Mouse (Mus musculus): ENCODE measurements around the gene Mybl2. TPM values are rescaled to one million over a fixed set of nuclear protein-coding genes. Genes with fewer than 3 reads are reported as not detected.

The Mybl2 gene
- polyA plus RNA-seq, 1 experiment from 2014 or later: 1.9 TPM

GRCm38 (mm10) chr2:163079041-163079440 is 24.6 kb downstream of the Mybl2 start:
- no peak for ATAC-seq
- Histone ChIP-seq H3K9me3 (replicated peaks; ENCODE audit: control insufficient read depth, low read length, poor library complexity, severe bottlenecking) (no peaks in the 10 kb centered on the region), H3K4me3 (ENCODE audit: low read depth, low read length) (no peak overlapping the region), H3K4me2 (ENCODE audit: low read length) (no peak overlapping the region), H3K27me3 (ENCODE audit: control insufficient read depth, insufficient read depth, low read depth, low read length) (no peaks in the 10 kb centered on the region), H3K9ac (ENCODE audit: low read depth, low read length) (no peak overlapping the region), H3K27ac (ENCODE audit: low read length) (no peak overlapping the region), H3K36me3 (ENCODE audit: control insufficient read depth, insufficient read depth, low read length) (no peaks in the 10 kb centered on the region), H3K4me1 (ENCODE audit: control insufficient read depth, insufficient read depth, low read length) (no peaks in the 10 kb centered on the region)
- WGBS: 96% methylated on average over 4 of the region's 4 CpGs

- H3K4me3 ChIP-seq (ENCODE audit: low read depth, low read length): no peak overlapping the region
- no peaks in the 10 kb centered on the region for H3K9me3 ChIP-seq (replicated peaks; ENCODE audit: control insufficient read depth, low read length, poor library complexity, severe bottlenecking)
- no peaks in the 10 kb centered on the region for H3K27me3 ChIP-seq (ENCODE audit: control insufficient read depth, insufficient read depth, low read depth, low read length)
- ATAC-seq: no peak
- H3K36me3 ChIP-seq (ENCODE audit: control insufficient read depth, insufficient read depth, low read length): no peaks in the 10 kb centered on the region
- 86% methylated on average over 5 of the region's 5 CpGs for WGBS
- no peak overlapping the region for H3K27ac ChIP-seq (ENCODE audit: low read length)
- H3K4me2 ChIP-seq (ENCODE audit: low read length): no peak overlapping the region
- no peak overlapping the region for H3K9ac ChIP-seq (ENCODE audit: low read depth, low read length)
- no peaks in the 10 kb centered on the region for H3K4me1 ChIP-seq (ENCODE audit: control insufficient read depth, insufficient read depth, low read length)
These were observed 28.1 kb downstream of the Mybl2 start for GRCm38 (mm10) chr2:163082591-163082990.

DNA sequence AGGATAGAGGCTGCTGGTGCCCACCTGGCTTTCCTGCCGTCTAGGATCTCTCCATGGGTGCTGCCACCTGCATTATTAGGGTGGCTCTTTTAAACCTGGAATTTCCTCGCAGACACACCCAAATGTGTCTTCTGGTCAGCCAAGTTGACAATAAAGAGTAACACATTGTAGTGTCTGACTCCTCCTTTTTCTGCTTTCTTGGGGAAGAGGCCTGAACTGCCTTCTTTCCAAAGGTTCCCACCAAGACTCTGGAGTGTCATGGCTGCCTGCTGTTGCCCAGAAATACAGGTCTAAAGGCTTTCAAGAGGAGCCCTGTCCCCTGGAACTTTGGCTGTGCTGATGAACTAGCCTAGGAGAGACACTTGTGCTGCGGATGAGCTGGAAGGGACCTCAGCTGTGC is 30.0 kb downstream of the Mybl2 start:
- no peaks in the 10 kb centered on the region for H3K27me3 ChIP-seq (ENCODE audit: control insufficient read depth, insufficient read depth, low read depth, low read length)
- 98% methylated on average over 3 of the region's 3 CpGs for WGBS
- no peaks in the 10 kb centered on the region for H3K9me3 ChIP-seq (replicated peaks; ENCODE audit: control insufficient read depth, low read length, poor library complexity, severe bottlenecking)
- ATAC-seq: no peak
- H3K9ac ChIP-seq (ENCODE audit: low read depth, low read length): no peak overlapping the region
- no peak overlapping the region for H3K27ac ChIP-seq (ENCODE audit: low read length)
- H3K4me2 ChIP-seq (ENCODE audit: low read length): no peak overlapping the region
- no peaks in the 10 kb centered on the region for H3K4me1 ChIP-seq (ENCODE audit: control insufficient read depth, insufficient read depth, low read length)
- H3K4me3 ChIP-seq (ENCODE audit: low read depth, low read length): no peak overlapping the region
- no peaks in the 10 kb centered on the region for H3K36me3 ChIP-seq (ENCODE audit: control insufficient read depth, insufficient read depth, low read length)

GRCm38 (mm10) chr2:163085047-163085446 is 30.6 kb downstream of the Mybl2 start:
- 91% methylated on average over 6 of the region's 6 CpGs for WGBS
- no peak for ATAC-seq
- Histone ChIP-seq H3K27ac (ENCODE audit: low read length) (no peak overlapping the region), H3K9me3 (replicated peaks; ENCODE audit: control insufficient read depth, low read length, poor library complexity, severe bottlenecking) (no peaks in the 10 kb centered on the region), H3K4me1 (ENCODE audit: control insufficient read depth, insufficient read depth, low read length) (no peaks in the 10 kb centered on the region), H3K27me3 (ENCODE audit: control insufficient read depth, insufficient read depth, low read depth, low read length) (no peaks in the 10 kb centered on the region), H3K4me2 (ENCODE audit: low read length) (no peak overlapping the region), H3K4me3 (ENCODE audit: low read depth, low read length) (no peak overlapping the region), H3K9ac (ENCODE audit: low read depth, low read length) (no peak overlapping the region), H3K36me3 (ENCODE audit: control insufficient read depth, insufficient read depth, low read length) (no peaks in the 10 kb centered on the region)

DNA sequence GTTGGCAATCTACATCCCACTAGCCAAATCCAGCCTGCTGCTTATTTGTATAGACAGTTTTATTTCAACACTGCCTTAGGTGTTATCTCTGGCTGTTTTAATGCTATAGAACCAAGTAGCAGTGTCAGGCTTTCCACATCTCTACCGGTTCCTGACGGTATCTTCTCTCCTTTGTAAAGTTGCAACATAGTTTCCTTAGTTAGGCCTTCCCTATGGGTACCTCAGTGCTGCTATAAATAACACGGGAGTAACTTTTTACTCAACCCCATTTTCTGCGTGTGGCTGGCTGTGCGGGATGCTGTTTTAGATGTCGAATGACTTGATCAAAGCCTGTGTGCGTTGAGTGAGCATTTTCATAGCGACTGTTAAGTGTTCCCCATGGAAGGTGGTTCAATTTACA is 32.1 kb downstream of the Mybl2 start:
- no peaks in the 10 kb centered on the region for H3K4me1 ChIP-seq (ENCODE audit: control insufficient read depth, insufficient read depth, low read length)
- H3K4me3 ChIP-seq (ENCODE audit: low read depth, low read length): no peak overlapping the region
- H3K9me3 ChIP-seq (replicated peaks; ENCODE audit: control insufficient read depth, low read length, poor library complexity, severe bottlenecking): no peaks in the 10 kb centered on the region
- ATAC-seq: no peak
- 80% methylated on average over 8 of the region's 8 CpGs for WGBS
- no peaks in the 10 kb centered on the region for H3K36me3 ChIP-seq (ENCODE audit: control insufficient read depth, insufficient read depth, low read length)
- H3K27me3 ChIP-seq (ENCODE audit: control insufficient read depth, insufficient read depth, low read depth, low read length): no peaks in the 10 kb centered on the region
- H3K4me2 ChIP-seq (ENCODE audit: low read length): no peak overlapping the region
- H3K27ac ChIP-seq (ENCODE audit: low read length): no peak overlapping the region
- H3K9ac ChIP-seq (ENCODE audit: low read depth, low read length): no peak overlapping the region

- H3K9ac ChIP-seq (ENCODE audit: low read depth, low read length): no peak within 1 kb of the TSS
- H3K4me3 ChIP-seq (ENCODE audit: low read depth, low read length): no peak within 1 kb of the TSS
- 87% methylated on average over 9 of the region's 9 CpGs for WGBS
- no peaks in the 10 kb centered on the region for H3K36me3 ChIP-seq (ENCODE audit: control insufficient read depth, insufficient read depth, low read length)
- no peak within 1 kb of the TSS for H3K4me2 ChIP-seq (ENCODE audit: low read length)
- H3K27ac ChIP-seq (ENCODE audit: low read length): no peak within 1 kb of the TSS
- H3K9me3 ChIP-seq (replicated peaks; ENCODE audit: control insufficient read depth, low read length, poor library complexity, severe bottlenecking): no peaks in the 10 kb centered on the region
- H3K27me3 ChIP-seq (ENCODE audit: control insufficient read depth, insufficient read depth, low read depth, low read length): no peaks in the 10 kb centered on the region
- no peak for ATAC-seq
- no peaks in the 10 kb centered on the region for H3K4me1 ChIP-seq (ENCODE audit: control insufficient read depth, insufficient read depth, low read length)
These were observed 33.2 kb downstream of the Mybl2 start, which contains the start of gene Gtsf1l for GRCm38 (mm10) chr2:163087728-163088127. Gene Gtsf1l (minus strand): TSS chr2:163087855.

DNA sequence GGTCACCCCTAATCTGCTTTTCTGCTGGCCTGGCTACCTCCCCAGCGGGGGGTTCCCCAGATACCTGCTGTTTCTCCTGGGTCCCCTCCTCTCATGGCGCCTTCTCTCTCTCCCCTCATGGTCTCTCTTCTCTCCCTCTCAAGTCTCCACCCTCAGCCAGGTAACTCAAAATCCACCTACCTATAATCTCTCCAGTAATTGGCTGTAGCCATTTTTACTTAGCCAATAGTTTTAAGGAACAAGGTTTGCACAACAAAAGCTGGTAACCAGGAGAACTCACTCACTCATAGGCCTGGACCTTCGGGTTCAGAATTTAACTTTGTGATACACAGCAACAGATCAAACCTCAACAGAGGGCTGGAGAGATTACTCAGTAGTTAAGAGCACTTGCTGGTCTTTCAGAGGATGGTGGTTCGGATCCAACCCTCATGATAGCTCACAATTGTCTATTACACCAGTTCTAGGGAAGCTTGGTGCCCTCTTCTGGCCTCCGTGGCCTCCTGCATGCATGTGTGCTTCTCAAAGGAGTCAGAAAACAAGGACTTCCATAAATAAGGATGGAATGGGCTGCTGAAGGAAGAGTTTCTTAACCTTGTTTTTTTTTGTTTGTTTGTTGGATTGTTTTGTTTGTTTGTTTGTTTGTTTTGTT is 35.1 kb downstream of the Mybl2 start:
- H3K9me3 ChIP-seq (replicated peaks; ENCODE audit: control insufficient read depth, low read length, poor library complexity, severe bottlenecking): no peaks in the 10 kb centered on the region
- H3K4me3 ChIP-seq (ENCODE audit: low read depth, low read length): no peak overlapping the region
- H3K4me2 ChIP-seq (ENCODE audit: low read length): no peak overlapping the region
- no peak overlapping the region for H3K9ac ChIP-seq (ENCODE audit: low read depth, low read length)
- no peak for ATAC-seq
- H3K36me3 ChIP-seq (ENCODE audit: control insufficient read depth, insufficient read depth, low read length): no peaks in the 10 kb centered on the region
- 71% methylated on average over 5 of the region's 5 CpGs for WGBS
- H3K27ac ChIP-seq (ENCODE audit: low read length): no peak overlapping the region
- H3K27me3 ChIP-seq (ENCODE audit: control insufficient read depth, insufficient read depth, low read depth, low read length): no peaks in the 10 kb centered on the region
- no peaks in the 10 kb centered on the region for H3K4me1 ChIP-seq (ENCODE audit: control insufficient read depth, insufficient read depth, low read length)

DNA sequence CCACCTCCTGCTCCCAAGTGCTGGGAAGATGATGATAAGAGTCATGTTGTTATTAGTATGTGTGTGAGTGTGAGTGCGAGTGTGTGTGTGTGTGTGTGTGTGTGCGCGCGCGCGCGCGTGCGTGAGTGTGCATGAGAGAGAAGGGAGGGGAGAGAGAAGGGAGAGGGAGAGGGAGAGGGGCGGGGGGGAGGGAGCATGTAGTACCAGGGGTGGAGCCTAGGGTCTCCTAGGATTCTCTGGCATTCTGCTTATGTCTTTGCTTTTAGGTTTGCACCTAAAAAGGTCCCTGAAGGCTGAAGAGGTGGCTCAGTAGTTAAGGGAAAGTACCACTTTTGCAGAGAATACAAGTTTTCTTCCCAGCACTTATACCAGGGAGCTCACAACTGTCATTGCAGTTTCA is 40.4 kb downstream of the Mybl2 start:
- ATAC-seq: no peak

DNA sequence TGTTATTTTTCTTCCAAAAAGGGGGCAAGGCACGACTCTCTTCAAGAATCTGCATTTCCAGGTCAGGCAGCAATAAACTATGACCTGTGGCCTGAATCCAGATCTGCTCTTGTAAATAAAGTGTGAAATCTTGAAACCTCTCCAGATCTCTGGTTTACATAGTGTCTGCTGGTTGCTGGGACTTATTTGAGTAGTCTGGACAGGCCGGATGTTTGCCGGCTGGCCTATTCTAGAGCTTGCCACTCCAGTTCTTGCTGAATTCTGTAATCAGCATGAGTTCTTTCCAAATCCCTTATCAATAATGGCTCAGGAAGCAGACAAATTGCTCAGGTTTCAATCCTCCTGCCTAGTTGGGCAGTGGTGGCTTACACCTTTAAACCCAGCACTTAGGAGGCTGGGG is 41.3 kb downstream of the Mybl2 start:
- Histone ChIP-seq H3K4me2 (ENCODE audit: low read length) (no peak overlapping the region), H3K4me1 (ENCODE audit: control insufficient read depth, insufficient read depth, low read length) (peaks cover 4% of the 10 kb centered on the region; the same call in 1 of the 2 replicates), H3K9me3 (replicated peaks; ENCODE audit: control insufficient read depth, low read length, poor library complexity, severe bottlenecking) (no peaks in the 10 kb centered on the region), H3K9ac (ENCODE audit: low read depth, low read length) (no peak overlapping the region), H3K27me3 (ENCODE audit: control insufficient read depth, insufficient read depth, low read depth, low read length) (no peaks in the 10 kb centered on the region), H3K4me3 (ENCODE audit: low read depth, low read length) (no peak overlapping the region), H3K36me3 (ENCODE audit: control insufficient read depth, insufficient read depth, low read length) (no peaks in the 10 kb centered on the region), H3K27ac (ENCODE audit: low read length) (no peak overlapping the region)
- no peak for ATAC-seq
- WGBS: 70% methylated on average over 3 of the region's 3 CpGs

More for the DNA sequence above, 40.4 kb downstream of the Mybl2 start:
- H3K36me3 ChIP-seq (ENCODE audit: control insufficient read depth, insufficient read depth, low read length): no peaks in the 10 kb centered on the region
- WGBS: 93% methylated on average over 10 of the region's 10 CpGs
- no peak overlapping the region for H3K4me2 ChIP-seq (ENCODE audit: low read length)
- H3K9ac ChIP-seq (ENCODE audit: low read depth, low read length): no peak overlapping the region
- H3K27ac ChIP-seq (ENCODE audit: low read length): no peak overlapping the region
- H3K4me3 ChIP-seq (ENCODE audit: low read depth, low read length): no peak overlapping the region
- no peaks in the 10 kb centered on the region for H3K9me3 ChIP-seq (replicated peaks; ENCODE audit: control insufficient read depth, low read length, poor library complexity, severe bottlenecking)
- H3K27me3 ChIP-seq (ENCODE audit: control insufficient read depth, insufficient read depth, low read depth, low read length): no peaks in the 10 kb centered on the region
- H3K4me1 ChIP-seq (ENCODE audit: control insufficient read depth, insufficient read depth, low read length): no peaks in the 10 kb centered on the region
